Mouse (Mus musculus): ENCODE results near the gene Rgs6.

- TF ChIP-seq POU5F1 (IDR thresholded peaks at IDR 0.05; ENCODE audit: borderline replicate concordance, low read length) (no peak), CTCF (conservative IDR thresholded peaks at IDR 0.05; ENCODE audit: low read length) (no peak), NANOG (IDR thresholded peaks at IDR 0.05; ENCODE audit: borderline replicate concordance, low read length) (no peak)
Measured at GRCm38 (mm10) chr12:82921287-82922015, 333.4 kb downstream of the Rgs6 start.

Measured in E14TG2a.4 (cell line).